Mouse (Mus musculus): ENCODE data around the gene Gm9803. TPM values are rescaled to one million over a fixed set of nuclear protein-coding genes. Genes with fewer than 3 reads are reported as not detected.

The Gm9803 gene
- polyA plus RNA-seq, 2 experiments, result 10.0 to 12.3 TPM

DNA sequence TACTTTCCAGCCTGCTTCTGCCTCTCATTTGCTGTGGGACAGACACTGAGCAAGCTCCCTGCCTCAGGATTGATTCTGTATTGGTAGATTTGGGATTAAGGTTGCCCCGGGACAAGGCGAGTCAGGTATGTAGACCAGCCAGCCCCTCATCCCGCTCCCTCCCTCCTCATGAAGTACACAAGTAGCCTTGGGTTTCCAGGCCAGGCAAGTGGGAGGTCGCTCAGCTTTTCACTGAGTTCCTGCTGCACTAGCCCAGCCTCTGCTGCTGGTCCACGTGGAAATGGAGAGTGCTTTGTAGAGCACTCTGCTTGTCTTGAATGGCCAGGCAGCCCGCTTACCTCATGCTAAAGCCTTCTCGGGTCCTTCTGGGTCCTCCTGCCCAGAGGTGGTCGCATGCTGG, 33.9 kb upstream of the Gm9803 start:
- DNase-seq (ENCODE audit: low read depth in 3 of 3, low spot score in 3 of 3) (no peak), ATAC-seq (ENCODE audit: insufficient read depth) (no peak)
- Histone ChIP-seq H3K4me3 (ENCODE audit: insufficient read depth in 1 of 2, low read depth in 2 of 2, low read length in 2 of 2) (no peak overlapping the region), H3K9me3 (ENCODE audit: control insufficient read depth, low read length) (no peaks in the 10 kb centered on the region), H3K36me3 (replicated peaks; ENCODE audit: control insufficient read depth, insufficient read depth, low read depth) (no peaks in the 10 kb centered on the region; the same call in 1 of the 2 replicates), H3K4me2 (ENCODE audit: low read depth) (no peak overlapping the region), H3K27me3 (ENCODE audit: control insufficient read depth, insufficient read depth, low read length) (no peaks in the 10 kb centered on the region), H3K27ac (no peak overlapping the region), H3K4me1 (replicated peaks; ENCODE audit: control insufficient read depth in 2 of 2, insufficient read depth in 2 of 2, low read length in 1 of 2) (peaks cover 3 to 9% of the 10 kb centered on the region in 2 experiments; a peak in 3 of 4 replicates), H3K9ac (replicated peaks) (no peak overlapping the region)
- no peak for TF ChIP-seq CTCF (IDR thresholded peaks at IDR 0.05; ENCODE audit: low read depth)
- 66% methylated on average over 8 of the region's 8 CpGs for WGBS (ENCODE audit: insufficient replicate concordance)

DNA sequence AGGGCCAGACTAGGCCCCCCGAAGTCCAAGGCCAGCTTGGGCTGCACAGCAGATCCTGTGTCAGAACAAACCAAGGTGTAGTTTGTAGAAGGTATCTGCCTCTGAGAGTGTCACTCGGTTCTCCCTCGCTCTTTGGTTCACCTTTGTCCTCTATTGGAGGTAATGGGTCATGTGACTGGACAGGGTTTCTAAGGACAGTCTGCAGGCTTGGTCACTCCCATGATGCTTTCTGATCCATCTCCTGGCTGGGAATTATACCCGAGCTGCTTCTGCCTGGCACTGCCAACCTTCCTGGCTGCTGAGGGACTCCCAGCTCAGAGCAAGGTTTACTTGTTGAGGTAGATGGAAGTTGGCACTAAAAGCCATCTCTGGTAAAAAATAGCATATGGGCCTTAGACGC, 33.0 kb upstream of the Gm9803 start:
- no peak overlapping the region for H3K27ac ChIP-seq

GRCm38 (mm10) chr10:43502599-43502998, 21.3 kb upstream of the Gm9803 start:
- Histone ChIP-seq H3K9me3 (ENCODE audit: control insufficient read depth, low read length) (no peaks in the 10 kb centered on the region), H3K27me3 (ENCODE audit: control insufficient read depth, insufficient read depth, low read length) (no peaks in the 10 kb centered on the region), H3K4me2 (ENCODE audit: low read depth) (no peak overlapping the region), H3K36me3 (replicated peaks; ENCODE audit: control insufficient read depth, insufficient read depth, low read depth) (no peaks in the 10 kb centered on the region), H3K27ac (no peak overlapping the region), H3K4me3 (ENCODE audit: insufficient read depth in 1 of 2, low read depth in 2 of 2, low read length in 2 of 2) (no peak overlapping the region), H3K9ac (replicated peaks) (no peak overlapping the region), H3K4me1 (replicated peaks; ENCODE audit: control insufficient read depth in 2 of 2, insufficient read depth in 2 of 2, low read length in 1 of 2) (no peaks in the 10 kb centered on the region)
- 88% methylated on average over 4 of the region's 4 CpGs for WGBS (ENCODE audit: insufficient replicate concordance)
- no peak for DNase-seq (ENCODE audit: low read depth in 3 of 3, low spot score in 3 of 3)
- no peak for TF ChIP-seq EP300 (IDR thresholded peaks at IDR 0.05; ENCODE audit: low read depth)
- TF ChIP-seq CTCF (IDR thresholded peaks at IDR 0.05; ENCODE audit: low read depth), result no peak
- no peak for ATAC-seq (ENCODE audit: insufficient read depth)

More for the DNA sequence above, 33.0 kb upstream of the Gm9803 start:
- Histone ChIP-seq H3K4me3 (ENCODE audit: insufficient read depth in 1 of 2, low read depth in 2 of 2, low read length in 2 of 2) (no peak overlapping the region), H3K27me3 (ENCODE audit: control insufficient read depth, insufficient read depth, low read length) (no peaks in the 10 kb centered on the region), H3K9ac (replicated peaks) (no peak overlapping the region), H3K36me3 (replicated peaks; ENCODE audit: control insufficient read depth, insufficient read depth, low read depth) (no peaks in the 10 kb centered on the region; the same call in 1 of the 2 replicates), H3K4me2 (ENCODE audit: low read depth) (no peak overlapping the region), H3K9me3 (ENCODE audit: control insufficient read depth, low read length) (no peaks in the 10 kb centered on the region), H3K4me1 (replicated peaks; ENCODE audit: control insufficient read depth in 2 of 2, insufficient read depth in 2 of 2, low read length in 1 of 2) (peaks cover 3 to 9% of the 10 kb centered on the region in 2 experiments; a peak in 3 of 4 replicates)
- ATAC-seq (ENCODE audit: insufficient read depth) (no peak), DNase-seq (ENCODE audit: low read depth in 3 of 3, low spot score in 3 of 3) (no peak)
- TF ChIP-seq CTCF (IDR thresholded peaks at IDR 0.05; ENCODE audit: low read depth) (no peak), EP300 (IDR thresholded peaks at IDR 0.05; ENCODE audit: low read depth) (no peak)
- WGBS (ENCODE audit: insufficient replicate concordance), result 69% methylated on average over 5 of the region's 5 CpGs

- no peak for ATAC-seq (ENCODE audit: insufficient read depth)
- no peaks in the 10 kb centered on the region for H3K27me3 ChIP-seq (ENCODE audit: control insufficient read depth, insufficient read depth, low read length)
- 38% methylated on average over 1 of the region's 1 CpGs for WGBS (ENCODE audit: insufficient replicate concordance)
- H3K9ac ChIP-seq (replicated peaks), result no peak overlapping the region
- no peak overlapping the region for H3K4me2 ChIP-seq (ENCODE audit: low read depth)
- no peak overlapping the region for H3K27ac ChIP-seq
- TF ChIP-seq CTCF (IDR thresholded peaks at IDR 0.05; ENCODE audit: low read depth) (no peak), EP300 (IDR thresholded peaks at IDR 0.05; ENCODE audit: low read depth) (no peak)
- no peaks in the 10 kb centered on the region for H3K36me3 ChIP-seq (replicated peaks; ENCODE audit: control insufficient read depth, insufficient read depth, low read depth)
- DNase-seq (ENCODE audit: low read depth in 3 of 3, low spot score in 3 of 3), result no peak
- H3K9me3 ChIP-seq (ENCODE audit: control insufficient read depth, low read length), result no peaks in the 10 kb centered on the region
- H3K4me1 ChIP-seq (replicated peaks; ENCODE audit: control insufficient read depth in 2 of 2, insufficient read depth in 2 of 2, low read length in 1 of 2), result no peaks in the 10 kb centered on the region
- no peak overlapping the region for H3K4me3 ChIP-seq (ENCODE audit: insufficient read depth in 1 of 2, low read depth in 2 of 2, low read length in 2 of 2)
Measured at GRCm38 (mm10) chr10:43504291-43504690, 19.6 kb upstream of the Gm9803 start.

DNA sequence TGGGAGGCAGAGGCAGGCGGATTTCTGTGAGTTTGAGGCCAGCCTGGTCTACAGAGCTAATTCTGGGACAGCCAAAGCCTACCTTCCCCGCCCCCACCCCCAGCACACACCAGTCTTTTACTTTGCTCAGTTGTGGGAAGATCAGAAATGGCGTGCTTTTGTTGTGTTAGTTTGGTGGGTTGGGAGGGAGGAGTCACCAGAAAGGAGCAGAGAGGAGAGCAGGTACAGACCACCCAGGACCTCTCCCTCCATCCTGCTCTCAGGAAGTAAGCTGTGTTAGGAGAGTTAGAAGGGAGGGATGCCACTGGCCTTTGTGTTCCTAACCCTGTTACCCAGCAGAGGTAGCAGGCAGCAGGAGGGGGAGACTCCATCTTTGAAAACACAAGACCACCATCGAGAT, 16.8 kb upstream of the Gm9803 start:
- Histone ChIP-seq H3K9ac (replicated peaks) (no peak overlapping the region), H3K4me3 (ENCODE audit: insufficient read depth in 1 of 2, low read depth in 2 of 2, low read length in 2 of 2) (no peak overlapping the region), H3K36me3 (replicated peaks; ENCODE audit: control insufficient read depth, insufficient read depth, low read depth) (no peaks in the 10 kb centered on the region; the same call in none of the 2 replicates), H3K27me3 (ENCODE audit: control insufficient read depth, insufficient read depth, low read length) (no peaks in the 10 kb centered on the region), H3K27ac (no peak overlapping the region), H3K4me2 (ENCODE audit: low read depth) (no peak overlapping the region), H3K9me3 (ENCODE audit: control insufficient read depth, low read length) (no peaks in the 10 kb centered on the region), H3K4me1 (replicated peaks; ENCODE audit: control insufficient read depth in 2 of 2, insufficient read depth in 2 of 2, low read length in 1 of 2) (no peaks in the 10 kb centered on the region)
- DNase-seq (ENCODE audit: low read depth in 3 of 3, low spot score in 3 of 3), result no peak
- ATAC-seq (ENCODE audit: insufficient read depth), result no peak
- TF ChIP-seq EP300 (IDR thresholded peaks at IDR 0.05; ENCODE audit: low read depth) (no peak), CTCF (IDR thresholded peaks at IDR 0.05; ENCODE audit: low read depth) (no peak)
- whole genome bisulfite sequencing (ENCODE audit: insufficient replicate concordance), result 65% methylated on average over 4 of the region's 4 CpGs
